Comparison of ENCODE assay signal across 8 mouse cellular contexts in the genomic region with DNA sequence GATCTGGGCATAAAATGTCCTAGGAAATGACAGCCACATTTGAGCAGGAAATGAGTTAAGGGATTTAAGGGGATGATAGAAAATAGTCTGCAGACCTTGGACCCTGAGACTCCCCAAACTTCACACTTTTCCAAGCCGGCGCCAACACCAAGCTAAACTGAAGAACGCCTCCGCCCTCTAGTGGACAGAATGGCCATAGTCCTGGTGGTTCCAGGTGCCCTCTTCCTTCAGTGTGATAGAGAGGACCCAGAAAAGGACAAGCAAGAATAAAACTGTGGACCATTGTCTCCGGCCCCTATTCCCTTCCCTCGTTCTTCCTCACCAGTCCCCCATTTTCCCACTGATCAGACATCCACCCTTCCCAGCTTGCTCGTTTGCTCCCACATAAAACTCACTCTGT.
DNase-seq lines count a peak whose midpoint lies in the region; ATAC-seq lines count a peak whose summit lies in the region.

No protein-coding gene starts in this region.

- peak; percentile 67 for ATAC-seq in forebrain, embryonic 13.5 days
- peak; percentile 40 to 76; a peak in 2 of 4 replicates for ATAC-seq in hematopoietic stem cell, adult 5-6 weeks (replicated peaks in 1 of 2; ENCODE audit: insufficient read depth in 1 of 2, low FRiP score in 2 of 2, low TSS enrichment in 1 of 2, low read depth in 1 of 2, poor library complexity in 2 of 2, severe bottlenecking in 2 of 2)
- peak; percentile 89 for ATAC-seq in neural tube, embryonic 15.5 days (ENCODE audit: low FRiP score)

- H3K36me3 ChIP-seq in forebrain, embryonic 13.5 days (ENCODE audit: poor library complexity, severe bottlenecking): no peaks in the 10 kb centered on the region
- H3K36me3 ChIP-seq in neural tube, embryonic 15.5 days: 0 out of 2 replicates have a peak, but pooled peaks cover 3% of the 10 kb centered on the region

- H3K9me3 ChIP-seq in forebrain, embryonic 13.5 days (replicated peaks): no peaks in the 10 kb centered on the region; the same call in 1 of the 2 replicates
- no peaks in the 10 kb centered on the region for H3K9me3 ChIP-seq in neural tube, embryonic 15.5 days (replicated peaks)

- 0 out of 2 replicates have a peak overlapping the region, but pooled peaks have one; percentile 55 for H3K9ac ChIP-seq in forebrain, embryonic 13.5 days
- peak overlapping the region; percentile 54 for H3K9ac ChIP-seq in neural tube, embryonic 15.5 days (replicated peaks)

- WGBS in forebrain, embryonic 13.5 days: 2% methylated on average over 7 of the region's 7 CpGs
- WGBS in neural tube, embryonic 15.5 days: 3% methylated on average over 7 of the region's 7 CpGs

- no peaks in the 10 kb centered on the region for H3K27me3 ChIP-seq in forebrain, embryonic 13.5 days
- H3K27me3 ChIP-seq in neural tube, embryonic 15.5 days (replicated peaks): no peaks in the 10 kb centered on the region

- no peak overlapping the region for H3K27ac ChIP-seq in forebrain, embryonic 13.5 days
- H3K27ac ChIP-seq in neural tube, embryonic 15.5 days (replicated peaks): peak overlapping the region; percentile 64; the same call in 1 of the 2 replicates

- peak; percentile 68 for DNase-seq in Muller cell, postnatal 12 days (ENCODE audit: inconsistent ontology term)
- peak; percentile 50 for DNase-seq in cerebellum, adult 11 months
- DNase-seq in layer of hippocampus, adult 18-20 months (ENCODE audit: low spot score in 2 of 2): peak; percentile 59 to 85
- DNase-seq in lung, adult 18-20 months: peak; percentile 41 to 53
- peak; percentile 80 for DNase-seq in thymus, postnatal 4 days

- peaks cover 10% of the 10 kb centered on the region for H3K4me1 ChIP-seq in forebrain, embryonic 13.5 days
- peaks cover 13% of the 10 kb centered on the region for H3K4me1 ChIP-seq in neural tube, embryonic 15.5 days

- peak overlapping the region; percentile 63 for H3K4me2 ChIP-seq in forebrain, embryonic 13.5 days
- H3K4me2 ChIP-seq in neural tube, embryonic 15.5 days: peak overlapping the region; percentile 79

- no peak overlapping the region; the same call in 1 of the 2 replicates for H3K4me3 ChIP-seq in forebrain, embryonic 13.5 days
- H3K4me3 ChIP-seq in neural tube, embryonic 15.5 days (replicated peaks): peak overlapping the region; percentile 32
